Comparison of ENCODE assay signal across 8 mouse cellular contexts in the genomic region with DNA sequence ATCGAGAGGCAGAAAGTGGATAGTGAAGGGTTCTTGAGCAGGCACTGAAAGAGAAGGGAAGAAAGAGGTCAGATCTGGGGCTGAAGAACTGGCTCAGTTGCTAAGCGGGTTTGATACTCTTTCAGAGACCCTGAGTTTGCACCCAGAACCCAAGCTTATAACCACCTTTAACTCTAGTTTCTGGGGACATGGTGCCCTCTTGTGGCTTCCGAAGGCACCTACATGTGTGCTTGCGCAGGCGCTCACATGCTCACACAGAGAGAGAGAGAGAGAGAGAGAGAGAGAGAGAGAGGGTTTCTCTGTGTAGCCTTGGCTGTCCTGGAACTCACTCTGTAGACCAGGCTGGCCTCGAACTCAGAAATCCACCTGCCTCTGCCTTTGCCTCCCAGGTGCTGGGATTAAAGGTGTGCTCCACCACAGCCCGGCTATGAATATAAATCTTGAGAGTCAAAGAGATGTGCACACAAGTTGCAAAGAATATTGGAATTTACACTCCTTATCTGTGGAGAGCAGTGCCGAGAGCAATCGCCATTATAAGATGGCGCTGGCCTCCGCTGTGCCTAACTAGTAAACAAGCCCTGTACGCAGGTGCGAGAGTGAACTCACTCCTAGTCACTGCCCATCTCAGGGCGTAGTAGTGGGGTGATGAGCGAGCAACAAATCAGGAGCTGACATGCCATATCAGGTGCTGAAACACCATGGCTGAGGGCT. TPM values are rescaled to one million over a fixed set of nuclear protein-coding genes. Genes with fewer than 3 reads are reported as not detected.
DNase-seq lines count a peak whose midpoint lies in the region; ATAC-seq and TF ChIP-seq lines count a peak whose summit lies in the region.
"Not testable (repeated sequence)": the region's sequence is repeated elsewhere in the genome, so short reads cannot be mapped to it uniquely, and the experiment has no call there.

TSS of gene Tnni3 (minus strand) at position 18 of the 711 bp plus-strand sequence.

- H3K9ac ChIP-seq in CH12.LX (ENCODE audit: insufficient read depth, low read depth); embryonic facial prominence, embryonic 11.5 days (replicated peaks; ENCODE audit: low read length); intestine, embryonic 15.5 days; midbrain, embryonic 11.5 days (ENCODE audit: low read length): not testable (repeated sequence)

- H3K4me1 ChIP-seq in CH12.LX (ENCODE audit: control insufficient read depth in 1 of 2, insufficient read depth in 2 of 2) = peaks cover 7 to 12% of the 10 kb centered on the region in 2 experiments
- not testable (repeated sequence) for H3K4me1 ChIP-seq in bone marrow, adult 2 months (ENCODE audit: control insufficient read depth, insufficient read depth, low read length); embryonic facial prominence, embryonic 11.5 days (ENCODE audit: control insufficient read depth, insufficient read depth, low read length); midbrain, embryonic 11.5 days (ENCODE audit: control insufficient read depth, insufficient read depth, low read length)
- H3K4me1 ChIP-seq in intestine, embryonic 15.5 days (replicated peaks) = peaks cover 14% of the 10 kb centered on the region

- TF ChIP-seq EP300 in CH12.LX (IDR thresholded peaks at IDR 0.05; ENCODE audit: low read length) = not testable (repeated sequence)

- WGBS in bone marrow, adult 2 months = 57% methylated on average over 15 of the region's 15 CpGs
- WGBS in embryonic facial prominence, embryonic 11.5 days = 73% methylated on average over 15 of the region's 15 CpGs
- WGBS in intestine, embryonic 15.5 days = 67% methylated on average over 15 of the region's 15 CpGs
- WGBS in midbrain, embryonic 11.5 days = 72% methylated on average over 15 of the region's 15 CpGs

- H3K36me3 ChIP-seq in CH12.LX (replicated peaks in 1 of 2; ENCODE audit: control insufficient read depth in 1 of 2, insufficient read depth in 1 of 2, low read length in 1 of 2); embryonic facial prominence, embryonic 11.5 days (replicated peaks; ENCODE audit: control insufficient read depth, insufficient read depth, low read depth, low read length); intestine, embryonic 15.5 days; midbrain, embryonic 11.5 days (ENCODE audit: control insufficient read depth, insufficient read depth, low read length); splenic B cell, adult 2 months (ENCODE audit: control insufficient read depth, insufficient read depth, low read length, poor library complexity, severe bottlenecking): not testable (repeated sequence)

- H3K9me3 ChIP-seq in CH12.LX (replicated peaks; ENCODE audit: low read length); embryonic facial prominence, embryonic 11.5 days (replicated peaks; ENCODE audit: control insufficient read depth, low read length); intestine, embryonic 15.5 days; midbrain, embryonic 11.5 days (ENCODE audit: control insufficient read depth, low read length): not testable (repeated sequence)

- dilution Hi-C loops in CH12.LX (cut with MboI; ENCODE audit: extremely low pct_ligation_motif_present, extremely low pct_unique_long_range_greater_than_20kb, low sequenced_read_pairs) = not testable (repeated sequence)

- not testable (repeated sequence) for ATAC-seq in embryonic facial prominence, embryonic 11.5 days (replicated peaks; ENCODE audit: insufficient number of reproducible peaks, low FRiP score, low TSS enrichment, low read depth)
- ATAC-seq in intestine, embryonic 15.5 days = peak; percentile 29; the same call in 1 of the 2 replicates
- 0 out of 2 replicates have a peak, but pooled peaks have one; percentile 16 for ATAC-seq in midbrain, embryonic 11.5 days (ENCODE audit: low FRiP score)

- in situ Hi-C loops in CH12.LX (cut with MboI; ENCODE audit: low pct_ligation_motif_present, low pct_unique_long_range_greater_than_20kb, low sequenced_read_pairs) = not testable (repeated sequence)

- TF ChIP-seq POLR2A in CH12.LX (IDR thresholded peaks at IDR 0.05; ENCODE audit: low read depth, low read length); bone marrow, adult 2 months (IDR thresholded peaks at IDR 0.05; ENCODE audit: borderline replicate concordance, control insufficient read depth, low read depth, low read length): not testable (repeated sequence)

- not testable (repeated sequence) for H3K4me2 ChIP-seq in CH12.LX (ENCODE audit: insufficient read depth, low read depth, poor library complexity, severe bottlenecking); embryonic facial prominence, embryonic 11.5 days (ENCODE audit: low read depth, low read length); intestine, embryonic 15.5 days (replicated peaks); midbrain, embryonic 11.5 days

- H3K27me3 ChIP-seq in CH12.LX (replicated peaks); embryonic facial prominence, embryonic 11.5 days (ENCODE audit: control insufficient read depth, insufficient read depth, low read length); intestine, embryonic 15.5 days (replicated peaks); midbrain, embryonic 11.5 days (ENCODE audit: control insufficient read depth, insufficient read depth, low read length); splenic B cell, adult 2 months (ENCODE audit: control insufficient read depth, insufficient read depth, low read length, poor library complexity, severe bottlenecking): not testable (repeated sequence)

- DNase-seq in CH12.LX (ENCODE audit: extremely low read depth) = peak; percentile 61
- DNase-seq in embryonic facial prominence, embryonic 11.5 days (ENCODE audit: low spot score) = peak; percentile 77
- not testable (repeated sequence) for DNase-seq in heart, adult 8-10 months (ENCODE audit: low spot score)
- peak; percentile 66 for DNase-seq in liver
- peak; percentile 94 for DNase-seq in midbrain, embryonic 11.5 days (ENCODE audit: low spot score, missing footprints)
- peak; percentile 84 for DNase-seq in splenic B cell, adult 2 months (ENCODE audit: low read depth, low spot score)

- not testable (repeated sequence) for H3K79me2 ChIP-seq in CH12.LX (replicated peaks; ENCODE audit: control insufficient read depth, extremely low read depth, insufficient read depth, poor library complexity, severe bottlenecking)

- TF ChIP-seq RAD21 in CH12.LX (IDR thresholded peaks at IDR 0.05; ENCODE audit: low read depth, low read length) = peak; percentile 71

- H3K27ac ChIP-seq in CH12.LX (ENCODE audit: insufficient read depth, low read depth); bone marrow, adult 2 months (ENCODE audit: control insufficient read depth, insufficient read depth, low read depth, low read length, poor library complexity); embryonic facial prominence, embryonic 11.5 days (replicated peaks; ENCODE audit: low read depth, low read length); intestine, embryonic 15.5 days; midbrain, embryonic 11.5 days (ENCODE audit: low read depth, low read length): not testable (repeated sequence)

- H3K4me3 ChIP-seq in CH12.LX (replicated peaks in 1 of 3; ENCODE audit: low read depth in 2 of 3, low read length in 2 of 3, poor library complexity in 1 of 3); bone marrow, adult 2 months (replicated peaks; ENCODE audit: control insufficient read depth, low read depth, low read length); embryonic facial prominence, embryonic 11.5 days (ENCODE audit: low read depth, low read length); intestine, embryonic 15.5 days (replicated peaks); midbrain, embryonic 11.5 days (ENCODE audit: low read depth, low read length): not testable (repeated sequence)

- TF ChIP-seq CTCF in CH12.LX (conservative IDR thresholded peaks at IDR 0.05 in 1 of 2, IDR thresholded peaks at IDR 0.05 in 1 of 2; ENCODE audit: low read depth in 2 of 2, low read length in 2 of 2) = peak; percentile 34 to 71; a peak in 2 of 4 replicates
- peak; percentile 71 for TF ChIP-seq CTCF in bone marrow, adult 2 months (IDR thresholded peaks at IDR 0.05; ENCODE audit: control insufficient read depth, insufficient read depth, low read length)

TF ChIP-seq in CH12.LX, 34 proteins besides CTCF, POLR2A, EP300 and RAD21:
- TF ChIP-seq NRF1 (IDR thresholded peaks at IDR 0.05; ENCODE audit: low read depth, low read length) (peak; percentile 27; the same call in 1 of the 2 replicates), SMC3 (IDR thresholded peaks at IDR 0.05; ENCODE audit: low read depth, low read length) (peak; percentile 42)

RNA-seq across cellular contexts. Expression of gene Tnni3, which starts in this region (rescaled TPM):
- total RNA-seq in CH12.LX (2012; rRNA removed) (0.51 and 0.59 TPM in 2 replicates), CH12.LX (2014; rRNA removed) (0.64 TPM in 1 of 2 replicates, not detected in the other)
- polyA plus RNA-seq in CH12.LX (2012; ENCODE audit: insufficient read length, low read depth) = 1.6 and 2.0 TPM in 2 replicates
- 4.9 and 25.9 TPM in 2 replicates for polyA plus RNA-seq in bone marrow, adult 2 months (2011; ENCODE audit: insufficient read depth, insufficient read length, low replicate concordance, missing spikeins)
- polyA plus RNA-seq in embryonic facial prominence, embryonic 11.5 days (2014; fragmentation: Nextera tagmentation; extraction: Ambion mirVana) = 2.6 and 9.9 TPM in 2 replicates
- over 10,000 TPM in 3 of 4 experiments, 1,000 to 10,000 TPM in 1; 9,443 to 11,840 (median 11,050) TPM for total RNA-seq in heart, adult 8-10 months (2022)
- 2.2 and 3.0 TPM in 2 replicates for polyA plus RNA-seq in intestine, embryonic 15.5 days (2015; fragmentation: Nextera tagmentation; extraction: Ambion mirVana)
- polyA plus RNA-seq in midbrain, embryonic 11.5 days (2014; fragmentation: Nextera tagmentation; extraction: Ambion mirVana) = 0.97 and 1.7 TPM in 2 replicates

Comparison
In these comparisons a context has a peak if more than half of its experiments do, and no peak if none do; other contexts are left out.
1. RNA of gene Tnni3 (total RNA-seq): 9,443 to 11,840 TPM in heart, adult 8-10 months; 0.51 to 0.64 TPM in CH12.LX; every median in the first group is over 1,000 times any median in the second.